Mouse (Mus musculus) E14TG2a.4 (cell line): ENCODE data around the gene Zc2hc1b.

Source experiments
- CTCF ChIP-seq: conservative IDR thresholded peaks from 2 replicates; pipeline ENCODE4 v1.5.1; 2014; ENCODE audit warnings: low read length
- POU5F1 ChIP-seq: IDR thresholded peaks from 2 replicates; pipeline ENCODE4 v1.6.1; 2014; ENCODE audit warnings: low read length, borderline replicate concordance

DNA sequence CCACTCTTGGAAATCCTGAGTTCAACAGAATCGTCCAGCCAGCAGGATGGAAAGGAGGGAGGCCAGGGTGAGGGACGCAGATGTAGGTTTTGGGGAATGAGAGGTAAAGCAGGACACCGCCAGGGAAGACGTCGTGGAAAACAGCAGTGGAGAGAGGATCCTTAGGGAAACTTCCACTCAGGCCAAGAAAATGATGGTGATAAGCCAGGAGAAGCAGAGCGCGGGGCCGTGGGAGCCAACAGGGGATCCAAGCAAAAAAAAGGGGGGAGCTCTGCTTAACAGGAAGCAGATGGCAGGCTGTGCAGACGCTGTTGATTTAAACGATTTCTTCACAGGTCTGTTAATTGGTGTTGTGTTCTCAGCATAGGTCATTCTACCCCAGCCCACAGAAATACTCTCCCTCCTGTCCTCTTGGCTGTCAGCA, 5.0 kb downstream of the Zc2hc1b start:
- TF ChIP-seq CTCF (no peak), POU5F1 (no peak)
